Mouse (Mus musculus): ENCODE measurements around the gene Ifitm2. TPM values are rescaled to one million over a fixed set of nuclear protein-coding genes. Genes with fewer than 3 reads are reported as not detected.

Gene Ifitm2
- total and polyA plus RNA-seq, 2 experiments from 2014 or later = 82.4 to 281 TPM

- H3K4me3 ChIP-seq (ENCODE audit: low read length) = no peak overlapping the region
- no peak overlapping the region for H3K4me2 ChIP-seq (ENCODE audit: low read depth, low read length)
- no peak overlapping the region for H3K27ac ChIP-seq
- ATAC-seq (no peak), DNase-seq (ENCODE audit: low spot score) (no peak)
- peak; percentile 25; the same call in 1 of the 2 replicates for TF ChIP-seq CTCF (IDR thresholded peaks at IDR 0.05; ENCODE audit: low read depth)
- H3K9me3 ChIP-seq (ENCODE audit: low read length) = no peaks in the 10 kb centered on the region
- no peak overlapping the region for H3K9ac ChIP-seq (replicated peaks; ENCODE audit: low read length)
- WGBS = 82% methylated on average over 7 of the region's 7 CpGs
- H3K4me1 ChIP-seq (ENCODE audit: insufficient read depth, low read length) = peaks cover 5% of the 10 kb centered on the region; the same call in 1 of the 2 replicates
- H3K36me3 ChIP-seq (ENCODE audit: insufficient read depth, low read length) = no peaks in the 10 kb centered on the region
- H3K27me3 ChIP-seq (ENCODE audit: insufficient read depth, low read length) = no peaks in the 10 kb centered on the region
Observed at GRCm38 (mm10) chr7:140907697-140908096, 48.1 kb downstream of the Ifitm2 start.

- no peak for TF ChIP-seq CTCF (IDR thresholded peaks at IDR 0.05; ENCODE audit: low read depth)
- WGBS = 86% methylated on average over 13 of the region's 13 CpGs
Observed at GRCm38 (mm10) chr7:140907131-140907530, 48.7 kb downstream of the Ifitm2 start.

GRCm38 (mm10) chr7:140905642-140906081 lies 50.1 kb downstream of the Ifitm2 start:
- ATAC-seq = no peak
- no peak for DNase-seq (ENCODE audit: low spot score)
- Histone ChIP-seq H3K27ac (no peak overlapping the region), H3K4me2 (ENCODE audit: low read depth, low read length) (no peak overlapping the region), H3K9me3 (ENCODE audit: low read length) (no peaks in the 10 kb centered on the region), H3K4me1 (ENCODE audit: insufficient read depth, low read length) (peaks cover 5% of the 10 kb centered on the region; the same call in 1 of the 2 replicates), H3K27me3 (ENCODE audit: insufficient read depth, low read length) (no peaks in the 10 kb centered on the region), H3K4me3 (ENCODE audit: low read length) (no peak overlapping the region), H3K9ac (replicated peaks; ENCODE audit: low read length) (no peak overlapping the region), H3K36me3 (ENCODE audit: insufficient read depth, low read length) (no peaks in the 10 kb centered on the region)
- no peak for TF ChIP-seq CTCF (IDR thresholded peaks at IDR 0.05; ENCODE audit: low read depth)
- WGBS = 92% methylated on average over 2 of the region's 2 CpGs

More at GRCm38 (mm10) chr7:140907131-140907530, 48.7 kb downstream of the Ifitm2 start:
- ATAC-seq = no peak
- H3K36me3 ChIP-seq (ENCODE audit: insufficient read depth, low read length) = no peaks in the 10 kb centered on the region
- H3K4me2 ChIP-seq (ENCODE audit: low read depth, low read length) = no peak overlapping the region
- no peaks in the 10 kb centered on the region for H3K9me3 ChIP-seq (ENCODE audit: low read length)
- H3K9ac ChIP-seq (replicated peaks; ENCODE audit: low read length) = no peak overlapping the region
- H3K4me1 ChIP-seq (ENCODE audit: insufficient read depth, low read length) = peaks cover 5% of the 10 kb centered on the region; the same call in 1 of the 2 replicates
- no peak for DNase-seq (ENCODE audit: low spot score)
- H3K27me3 ChIP-seq (ENCODE audit: insufficient read depth, low read length) = no peaks in the 10 kb centered on the region
- no peak overlapping the region for H3K27ac ChIP-seq
- H3K4me3 ChIP-seq (ENCODE audit: low read length) = no peak overlapping the region

Other genes starting within 250 kb of the Ifitm2 start
- not detected in 2 replicates for gene Cyp2e1, start 192.2 kb downstream of the Ifitm2 start, total RNA-seq (2014; rRNA removed)
- not detected in 2 replicates for gene Cyp2e1, start 192.2 kb downstream of the Ifitm2 start, polyA plus RNA-seq (2015; fragmentation: Nextera tagmentation; extraction: Ambion mirVana)
- 0.29 TPM in 1 of 2 replicates, not detected in the other for gene Syce1, start 168.1 kb downstream of the Ifitm2 start, total RNA-seq (2014; rRNA removed)
- 0.59 and 0.68 TPM in 2 replicates for gene Syce1, start 168.1 kb downstream of the Ifitm2 start, polyA plus RNA-seq (2015; fragmentation: Nextera tagmentation; extraction: Ambion mirVana)
- gene Zfp941, start 133.8 kb downstream of the Ifitm2 start, total RNA-seq (2014; rRNA removed) = 20.2 and 23.7 TPM in 2 replicates
- gene Zfp941, start 133.8 kb downstream of the Ifitm2 start, polyA plus RNA-seq (2015; fragmentation: Nextera tagmentation; extraction: Ambion mirVana) = 19.3 and 20.0 TPM in 2 replicates
- 0.37 TPM in 1 of 2 replicates, not detected in the other for gene Urah, start 121.0 kb downstream of the Ifitm2 start, total RNA-seq (2014; rRNA removed)
- 0.43 and 0.80 TPM in 2 replicates for gene Urah, start 121.0 kb downstream of the Ifitm2 start, polyA plus RNA-seq (2015; fragmentation: Nextera tagmentation; extraction: Ambion mirVana)
- gene Scgb1c1, start 110.4 kb downstream of the Ifitm2 start, total RNA-seq (2014; rRNA removed) = not detected in 2 replicates
- gene Scgb1c1, start 110.4 kb downstream of the Ifitm2 start, polyA plus RNA-seq (2015; fragmentation: Nextera tagmentation; extraction: Ambion mirVana) = 0.61 TPM in 1 of 2 replicates, not detected in the other
- 0.18 and 0.42 TPM in 2 replicates for gene Odf3, start 108.2 kb downstream of the Ifitm2 start, total RNA-seq (2014; rRNA removed)
- gene Odf3, start 108.2 kb downstream of the Ifitm2 start, polyA plus RNA-seq (2015; fragmentation: Nextera tagmentation; extraction: Ambion mirVana) = 0.19 and 0.43 TPM in 2 replicates
- 0.47 and 1.9 TPM in 2 replicates for gene Gm45785, start 99.7 kb downstream of the Ifitm2 start, total RNA-seq (2014; rRNA removed)
- gene Gm45785, start 99.7 kb downstream of the Ifitm2 start, polyA plus RNA-seq (2015; fragmentation: Nextera tagmentation; extraction: Ambion mirVana) = not detected in 2 replicates
- gene Ric8a, start 99.0 kb downstream of the Ifitm2 start, total RNA-seq (2014; rRNA removed) = 91.8 and 117 TPM in 2 replicates
- gene Ric8a, start 99.0 kb downstream of the Ifitm2 start, polyA plus RNA-seq (2015; fragmentation: Nextera tagmentation; extraction: Ambion mirVana) = 85.8 and 89.9 TPM in 2 replicates
- gene Bet1l, start 98.4 kb downstream of the Ifitm2 start, total RNA-seq (2014; rRNA removed) = 17.8 and 18.9 TPM in 2 replicates
- gene Bet1l, start 98.4 kb downstream of the Ifitm2 start, polyA plus RNA-seq (2015; fragmentation: Nextera tagmentation; extraction: Ambion mirVana) = 47.1 and 52.6 TPM in 2 replicates
- gene Psmd13, start 74.0 kb downstream of the Ifitm2 start, total RNA-seq (2014; rRNA removed) = 104 and 113 TPM in 2 replicates
- gene Psmd13, start 74.0 kb downstream of the Ifitm2 start, polyA plus RNA-seq (2015; fragmentation: Nextera tagmentation; extraction: Ambion mirVana) = 259 and 275 TPM in 2 replicates
- gene Sirt3, start 73.7 kb downstream of the Ifitm2 start, total RNA-seq (2014; rRNA removed) = 56.3 and 71.6 TPM in 2 replicates
- gene Sirt3, start 73.7 kb downstream of the Ifitm2 start, polyA plus RNA-seq (2015; fragmentation: Nextera tagmentation; extraction: Ambion mirVana) = 74.6 and 75.6 TPM in 2 replicates
- gene Cox8b, start 55.5 kb downstream of the Ifitm2 start, total RNA-seq (2014; rRNA removed) = not detected in 2 replicates
- not detected in 2 replicates for gene Cox8b, start 55.5 kb downstream of the Ifitm2 start, polyA plus RNA-seq (2015; fragmentation: Nextera tagmentation; extraction: Ambion mirVana)
- gene Nlrp6, start 35.1 kb downstream of the Ifitm2 start, total RNA-seq (2014; rRNA removed) = 1.1 and 1.6 TPM in 2 replicates
- 0.61 and 0.78 TPM in 2 replicates for gene Nlrp6, start 35.1 kb downstream of the Ifitm2 start, polyA plus RNA-seq (2015; fragmentation: Nextera tagmentation; extraction: Ambion mirVana)
- gene Pgghg, start 14.6 kb downstream of the Ifitm2 start, total RNA-seq (2014; rRNA removed) = 16.3 and 16.6 TPM in 2 replicates
- 6.7 and 7.5 TPM in 2 replicates for gene Pgghg, start 14.6 kb downstream of the Ifitm2 start, polyA plus RNA-seq (2015; fragmentation: Nextera tagmentation; extraction: Ambion mirVana)
- not detected in 2 replicates for gene Ifitm5, start 5.7 kb downstream of the Ifitm2 start, total RNA-seq (2014; rRNA removed)
- 0.39 TPM in 1 of 2 replicates, not detected in the other for gene Ifitm5, start 5.7 kb downstream of the Ifitm2 start, polyA plus RNA-seq (2015; fragmentation: Nextera tagmentation; extraction: Ambion mirVana)
- not detected in 2 replicates for gene Gm45717, start 50 bp downstream of the Ifitm2 start, total RNA-seq (2014; rRNA removed)
- gene Gm45717, start 50 bp downstream of the Ifitm2 start, polyA plus RNA-seq (2015; fragmentation: Nextera tagmentation; extraction: Ambion mirVana) = 0.38 TPM in 1 of 2 replicates, not detected in the other
- 16.5 and 39.5 TPM in 2 replicates for gene Ifitm1, start 11.2 kb upstream of the Ifitm2 start, total RNA-seq (2014; rRNA removed)
- 22.4 and 24.0 TPM in 2 replicates for gene Ifitm1, start 11.2 kb upstream of the Ifitm2 start, polyA plus RNA-seq (2015; fragmentation: Nextera tagmentation; extraction: Ambion mirVana)
- gene Ifitm3, start 54.8 kb upstream of the Ifitm2 start, total RNA-seq (2014; rRNA removed) = 29.3 and 41.7 TPM in 2 replicates
- gene Ifitm3, start 54.8 kb upstream of the Ifitm2 start, polyA plus RNA-seq (2015; fragmentation: Nextera tagmentation; extraction: Ambion mirVana) = 92.8 and 93.3 TPM in 2 replicates
- gene Ifitm6, start 61.9 kb upstream of the Ifitm2 start, total RNA-seq (2014; rRNA removed) = 0.37 and 0.50 TPM in 2 replicates
- 0.67 and 0.69 TPM in 2 replicates for gene Ifitm6, start 61.9 kb upstream of the Ifitm2 start, polyA plus RNA-seq (2015; fragmentation: Nextera tagmentation; extraction: Ambion mirVana)
- gene Gm17387, start 73.1 kb upstream of the Ifitm2 start, total RNA-seq (2014; rRNA removed) = not detected in 2 replicates
- not detected in 2 replicates for gene Gm17387, start 73.1 kb upstream of the Ifitm2 start, polyA plus RNA-seq (2015; fragmentation: Nextera tagmentation; extraction: Ambion mirVana)
- gene B4galnt4, start 105.1 kb upstream of the Ifitm2 start, total RNA-seq (2014; rRNA removed) = 115 and 124 TPM in 2 replicates
- 41.8 and 46.2 TPM in 2 replicates for gene B4galnt4, start 105.1 kb upstream of the Ifitm2 start, polyA plus RNA-seq (2015; fragmentation: Nextera tagmentation; extraction: Ambion mirVana)
- 0.58 TPM in 1 of 2 replicates, not detected in the other for gene Pkp3, start 122.2 kb upstream of the Ifitm2 start, total RNA-seq (2014; rRNA removed)
- 0.29 TPM in 1 of 2 replicates, not detected in the other for gene Pkp3, start 122.2 kb upstream of the Ifitm2 start, polyA plus RNA-seq (2015; fragmentation: Nextera tagmentation; extraction: Ambion mirVana)
- 1.2 and 19.5 TPM in 2 replicates for gene Sigirr, start 144.6 kb upstream of the Ifitm2 start, total RNA-seq (2014; rRNA removed)
- 2.4 and 2.6 TPM in 2 replicates for gene Sigirr, start 144.6 kb upstream of the Ifitm2 start, polyA plus RNA-seq (2015; fragmentation: Nextera tagmentation; extraction: Ambion mirVana)
- 0.25 and 2.1 TPM in 2 replicates for gene Ano9, start 161.8 kb upstream of the Ifitm2 start, total RNA-seq (2014; rRNA removed)
- gene Ano9, start 161.8 kb upstream of the Ifitm2 start, polyA plus RNA-seq (2015; fragmentation: Nextera tagmentation; extraction: Ambion mirVana) = 0.45 and 0.66 TPM in 2 replicates
- 13.6 and 25.6 TPM in 2 replicates for gene Ptdss2, start 166.4 kb upstream of the Ifitm2 start, total RNA-seq (2014; rRNA removed)
- gene Ptdss2, start 166.4 kb upstream of the Ifitm2 start, polyA plus RNA-seq (2015; fragmentation: Nextera tagmentation; extraction: Ambion mirVana) = 96.1 and 96.8 TPM in 2 replicates
- 65.2 and 74.3 TPM in 2 replicates for gene Rnh1, start 216.9 kb upstream of the Ifitm2 start, total RNA-seq (2014; rRNA removed)
- 55.3 and 55.7 TPM in 2 replicates for gene Rnh1, start 216.9 kb upstream of the Ifitm2 start, polyA plus RNA-seq (2015; fragmentation: Nextera tagmentation; extraction: Ambion mirVana)
- 115 and 120 TPM in 2 replicates for gene Hras, start 238.0 kb upstream of the Ifitm2 start, total RNA-seq (2014; rRNA removed)
- gene Hras, start 238.0 kb upstream of the Ifitm2 start, polyA plus RNA-seq (2015; fragmentation: Nextera tagmentation; extraction: Ambion mirVana) = 189 and 204 TPM in 2 replicates
- gene Lrrc56, start 238.2 kb upstream of the Ifitm2 start, total RNA-seq (2014; rRNA removed) = 9.5 and 19.7 TPM in 2 replicates
- gene Lrrc56, start 238.2 kb upstream of the Ifitm2 start, polyA plus RNA-seq (2015; fragmentation: Nextera tagmentation; extraction: Ambion mirVana) = 5.7 and 7.2 TPM in 2 replicates